Mouse (Mus musculus) left cerebral cortex, postnatal 25 days (tissue): ENCODE data around the gene Gys2. TPM values are rescaled to one million over a fixed set of nuclear protein-coding genes. Genes with fewer than 3 reads are reported as not detected.

Experiments
- DNase-seq, 2 experiments: peaks; one replicate each; pipeline ENCODE4 v3.0.0; 2022; ENCODE audit warnings: low spot score in 2 of 2, mixed read lengths in 1 of 2
- intact Hi-C: fragments of 180-260 bp; cut with DNase I; formaldehyde crosslinking; loops from one replicate; pipeline ENCODE4 v1.15.1; 2025
- total RNA-seq, 2 experiments: library from RNA; stranded (reverse); gene quantifications; 2 replicates each; pipeline ENCODE4 v1.2.3; 2021

Gys2 gene
- total RNA-seq, 2 experiments from 2014 or later = not detected

- no peak for DNase-seq
- intact Hi-C loops = loop anchor here (2.0 kb wide), 2 partner anchors 42 to 120 kb away; partner anchors contain the start of genes Ldhb and Pyroxd1
These were observed 86.5 kb downstream of the Gys2 start for GRCm38 (mm10) chr6:142386285-142387010.

- no peak for DNase-seq
- intact Hi-C loops = no loop called here
These were observed 88.4 kb downstream of the Gys2 start for GRCm38 (mm10) chr6:142384521-142384920.

GRCm38 (mm10) chr6:142381615-142382014 lies 91.3 kb downstream of the Gys2 start:
- DNase-seq = no peak
- intact Hi-C loops = no loop called here

GRCm38 (mm10) chr6:142379961-142380360 lies 92.9 kb downstream of the Gys2 start:
- intact Hi-C loops = no loop called here
- DNase-seq = no peak

- DNase-seq = no peak
- intact Hi-C loops = no loop called here
These were observed 94.2 kb downstream of the Gys2 start for GRCm38 (mm10) chr6:142378576-142379330.

GRCm38 (mm10) chr6:142377081-142377480 lies 95.8 kb downstream of the Gys2 start:
- no peak for DNase-seq
- intact Hi-C loops = no loop called here

Other genes with a start within 250 kb of the Gys2 start
- gene Iapp, start 174.7 kb downstream of the Gys2 start, total RNA-seq = not detected
- gene Slco1a5, start 150.1 kb downstream of the Gys2 start, total RNA-seq = under 1 TPM in 1 of 2 experiments, not detected in 1; 0.16 TPM
- 10 to 100 TPM; 13.6 to 15.1 TPM for gene Pyroxd1, start 127.5 kb downstream of the Gys2 start, total RNA-seq
- gene Recql, start 86.0 kb downstream of the Gys2 start, total RNA-seq = 10 to 100 TPM; 19.9 to 20.2 TPM
- gene Golt1b, start 85.9 kb downstream of the Gys2 start, total RNA-seq = 10 to 100 TPM; 33.5 to 34.8 TPM
- gene Spx, start 59.7 kb downstream of the Gys2 start, total RNA-seq = 1 to 10 TPM; 1.6 to 2.6 TPM
- gene Ldhb, start 34.8 kb upstream of the Gys2 start, total RNA-seq = 100 to 1,000 TPM; 832 to 838 TPM
- gene Kcnj8, start 98.5 kb upstream of the Gys2 start, total RNA-seq = 1 to 10 TPM; 2.0 to 3.0 TPM
- gene Abcc9, start 229.2 kb upstream of the Gys2 start, total RNA-seq = 1 to 10 TPM; 3.6 to 4.4 TPM